Mouse (Mus musculus) ES-E14 (cell line): ENCODE results near the gene Lipc.

Source experiments
- CHD2 ChIP-seq: IDR thresholded peaks from 2 replicates; pipeline ENCODE4 v1.6.1; 2014; ENCODE audit warnings: mild to moderate bottlenecking, low read depth, low read length, inconsistent platforms
- HCFC1 ChIP-seq: IDR thresholded peaks from 2 replicates; pipeline ENCODE4 v1.6.1; 2012; ENCODE audit warnings: low read length, inconsistent platforms, borderline replicate concordance; ENCODE audit not compliant: insufficient read depth
- MAFK ChIP-seq: IDR thresholded peaks from 2 replicates; pipeline ENCODE4 v1.6.1; 2014; ENCODE audit warnings: mild to moderate bottlenecking, low read depth, low read length, inconsistent platforms; ENCODE audit not compliant: insufficient read depth
- ZC3H11A ChIP-seq: IDR thresholded peaks from 2 replicates; pipeline ENCODE4 v1.6.1; 2012; ENCODE audit warnings: low read depth, mild to moderate bottlenecking, inconsistent platforms, low read length, borderline replicate concordance
- ZNF384 ChIP-seq: IDR thresholded peaks from 2 replicates; pipeline ENCODE4 v1.6.1; 2012; ENCODE audit warnings: low read depth, low read length, inconsistent platforms

- no peak for TF ChIP-seq HCFC1
- no peak for TF ChIP-seq MAFK
- TF ChIP-seq ZC3H11A: no peak
- no peak for TF ChIP-seq CHD2
- no peak for TF ChIP-seq ZNF384
Measured at GRCm38 (mm10) chr9:70829784-70830488, 122.1 kb downstream of the Lipc start.
